Mouse (Mus musculus): ENCODE results near the gene Znrf3. TPM values are rescaled to one million over a fixed set of nuclear protein-coding genes. Genes with fewer than 3 reads are reported as not detected.
"Not testable (repeated sequence)": the region's sequence is repeated elsewhere in the genome, so short reads cannot be mapped to it uniquely, and the experiment has no call there.

Gene Znrf3
- polyA plus RNA-seq (2015; fragmentation: Nextera tagmentation; extraction: Ambion mirVana): 9.0 and 9.6 TPM in 2 replicates

GRCm38 (mm10) chr11:5444599-5445451 is at the start of gene Znrf3:
Znrf3 (minus strand) TSS chr11:5444847.
- no peaks in the 10 kb centered on the region for H3K36me3 ChIP-seq
- no peaks in the 10 kb centered on the region for H3K27me3 ChIP-seq (replicated peaks)
- H3K4me3 ChIP-seq (replicated peaks): peak within 1 kb of the TSS; percentile 88
- H3K9me3 ChIP-seq: no peaks in the 10 kb centered on the region
- under 1% methylated on average over 78 of the region's 106 CpGs for WGBS
- H3K27ac ChIP-seq: peak within 1 kb of the TSS; percentile 77
- peak within 1 kb of the TSS; percentile 93 for H3K4me2 ChIP-seq (replicated peaks)
- peak within 1 kb of the TSS; percentile 85 for H3K9ac ChIP-seq
- peaks cover 11% of the 10 kb centered on the region; the same call in 1 of the 2 replicates for H3K4me1 ChIP-seq (replicated peaks)
- ATAC-seq: peak; percentile 95

GRCm38 (mm10) chr11:5493869-5494268 is 49.2 kb upstream of the Znrf3 start:
- no peak overlapping the region for H3K27ac ChIP-seq
- no peaks in the 10 kb centered on the region for H3K9me3 ChIP-seq
- H3K4me1 ChIP-seq (replicated peaks): 0 out of 2 replicates have a peak, but pooled peaks cover 7% of the 10 kb centered on the region
- H3K9ac ChIP-seq: no peak overlapping the region
- no peak overlapping the region for H3K4me2 ChIP-seq (replicated peaks)
- WGBS: 56% methylated on average over 2 of the region's 2 CpGs
- no peak overlapping the region for H3K4me3 ChIP-seq (replicated peaks)
- H3K36me3 ChIP-seq: no peaks in the 10 kb centered on the region
- ATAC-seq: no peak
- H3K27me3 ChIP-seq (replicated peaks): no peaks in the 10 kb centered on the region

- ATAC-seq: 0 out of 2 replicates have a peak, but pooled peaks have one; percentile 26
- H3K36me3 ChIP-seq: no peaks in the 10 kb centered on the region
- WGBS: 42% methylated on average over 7 of the region's 7 CpGs
- H3K9ac ChIP-seq: no peak overlapping the region
- H3K27ac ChIP-seq: no peak overlapping the region
- H3K9me3 ChIP-seq: no peaks in the 10 kb centered on the region
- no peaks in the 10 kb centered on the region for H3K27me3 ChIP-seq (replicated peaks)
- H3K4me3 ChIP-seq (replicated peaks): no peak overlapping the region
- H3K4me2 ChIP-seq (replicated peaks): no peak overlapping the region
- no peaks in the 10 kb centered on the region for H3K4me1 ChIP-seq (replicated peaks)
Measured at GRCm38 (mm10) chr11:5491912-5492311, 47.3 kb upstream of the Znrf3 start.

- Histone ChIP-seq H3K27ac (no peak overlapping the region), H3K4me1 (replicated peaks) (no peaks in the 10 kb centered on the region), H3K36me3 (no peaks in the 10 kb centered on the region), H3K4me2 (replicated peaks) (no peak overlapping the region), H3K9me3 (no peaks in the 10 kb centered on the region), H3K27me3 (replicated peaks) (no peaks in the 10 kb centered on the region), H3K9ac (no peak overlapping the region), H3K4me3 (replicated peaks) (no peak overlapping the region)
- peak; percentile 44; the same call in 1 of the 2 replicates for ATAC-seq
- 72% methylated on average over 10 of the region's 10 CpGs for WGBS
Measured at GRCm38 (mm10) chr11:5490989-5491656, 46.5 kb upstream of the Znrf3 start.

- not testable (repeated sequence) for H3K36me3 ChIP-seq; H3K9me3 ChIP-seq; H3K27me3 ChIP-seq (replicated peaks); H3K4me1 ChIP-seq (replicated peaks); ATAC-seq; H3K4me3 ChIP-seq (replicated peaks); H3K27ac ChIP-seq; H3K9ac ChIP-seq; H3K4me2 ChIP-seq (replicated peaks)
- 81% methylated on average over 10 of the region's 10 CpGs for whole genome bisulfite sequencing
Measured at GRCm38 (mm10) chr11:5489433-5489832, 44.8 kb upstream of the Znrf3 start.

- peak overlapping the region; percentile 72 for H3K4me2 ChIP-seq (replicated peaks)
- peak; percentile 86 for ATAC-seq
- peak overlapping the region; percentile 39 for H3K4me3 ChIP-seq (replicated peaks)
- H3K9me3 ChIP-seq: no peaks in the 10 kb centered on the region
- no peaks in the 10 kb centered on the region for H3K36me3 ChIP-seq
- WGBS: 11% methylated on average over 15 of the region's 15 CpGs
- H3K27ac ChIP-seq: peak overlapping the region; percentile 27; the same call in 1 of the 2 replicates
- H3K27me3 ChIP-seq (replicated peaks): no peaks in the 10 kb centered on the region
- H3K9ac ChIP-seq: peak overlapping the region; percentile 31; the same call in 1 of the 2 replicates
- H3K4me1 ChIP-seq (replicated peaks): peaks cover 4% of the 10 kb centered on the region; the same call in 1 of the 2 replicates
Measured at GRCm38 (mm10) chr11:5485193-5486011, 40.8 kb upstream of the Znrf3 start.

- H3K27ac ChIP-seq: no peak overlapping the region
- no peak for ATAC-seq
- peaks cover 4% of the 10 kb centered on the region; the same call in 1 of the 2 replicates for H3K4me1 ChIP-seq (replicated peaks)
Measured at GRCm38 (mm10) chr11:5482581-5482980, 37.9 kb upstream of the Znrf3 start.

GRCm38 (mm10) chr11:5478831-5479230 is 34.2 kb upstream of the Znrf3 start:
- 79% methylated on average over 3 of the region's 3 CpGs for WGBS
- H3K4me1 ChIP-seq (replicated peaks): no peaks in the 10 kb centered on the region
- H3K9ac ChIP-seq: no peak overlapping the region
- no peaks in the 10 kb centered on the region for H3K9me3 ChIP-seq
- no peaks in the 10 kb centered on the region for H3K36me3 ChIP-seq
- no peak overlapping the region for H3K4me2 ChIP-seq (replicated peaks)
- H3K27ac ChIP-seq: no peak overlapping the region
- no peak overlapping the region for H3K4me3 ChIP-seq (replicated peaks)
- ATAC-seq: no peak
- no peaks in the 10 kb centered on the region for H3K27me3 ChIP-seq (replicated peaks)

More at GRCm38 (mm10) chr11:5482581-5482980, 37.9 kb upstream of the Znrf3 start:
- Histone ChIP-seq H3K9me3 (no peaks in the 10 kb centered on the region), H3K4me3 (replicated peaks) (no peak overlapping the region), H3K27me3 (replicated peaks) (no peaks in the 10 kb centered on the region), H3K36me3 (no peaks in the 10 kb centered on the region), H3K9ac (no peak overlapping the region), H3K4me2 (replicated peaks) (no peak overlapping the region)
- 83% methylated on average over 13 of the region's 13 CpGs for WGBS

- 77% methylated on average over 7 of the region's 7 CpGs for WGBS
- Histone ChIP-seq H3K4me2 (replicated peaks) (no peak overlapping the region), H3K9ac (no peak overlapping the region), H3K4me1 (replicated peaks) (no peaks in the 10 kb centered on the region), H3K27ac (no peak overlapping the region), H3K36me3 (no peaks in the 10 kb centered on the region), H3K9me3 (no peaks in the 10 kb centered on the region), H3K4me3 (replicated peaks) (no peak overlapping the region), H3K27me3 (replicated peaks) (no peaks in the 10 kb centered on the region)
- ATAC-seq: no peak
Measured at GRCm38 (mm10) chr11:5478193-5478592, 33.5 kb upstream of the Znrf3 start.

- H3K4me3 ChIP-seq (replicated peaks): no peak overlapping the region
- ATAC-seq: no peak
- no peak overlapping the region for H3K9ac ChIP-seq
- H3K36me3 ChIP-seq: no peaks in the 10 kb centered on the region
- 83% methylated on average over 4 of the region's 4 CpGs for WGBS
- no peak overlapping the region for H3K27ac ChIP-seq
- no peaks in the 10 kb centered on the region for H3K9me3 ChIP-seq
- H3K4me1 ChIP-seq (replicated peaks): no peaks in the 10 kb centered on the region
- H3K4me2 ChIP-seq (replicated peaks): no peak overlapping the region
- H3K27me3 ChIP-seq (replicated peaks): no peaks in the 10 kb centered on the region
Measured at GRCm38 (mm10) chr11:5476806-5477205, 32.2 kb upstream of the Znrf3 start.

GRCm38 (mm10) chr11:5475556-5476118 is 31.0 kb upstream of the Znrf3 start:
- WGBS: 81% methylated on average over 2 of the region's 2 CpGs

More at GRCm38 (mm10) chr11:5475556-5476118, 31.0 kb upstream of the Znrf3 start:
- ATAC-seq; H3K27me3 ChIP-seq (replicated peaks); H3K9me3 ChIP-seq; H3K4me2 ChIP-seq (replicated peaks); H3K9ac ChIP-seq; H3K27ac ChIP-seq; H3K4me3 ChIP-seq (replicated peaks); H3K36me3 ChIP-seq; H3K4me1 ChIP-seq (replicated peaks): not testable (repeated sequence)
